Mouse (Mus musculus): ENCODE measurements around the gene Pfdn2. TPM values are rescaled to one million over a fixed set of nuclear protein-coding genes. Genes with fewer than 3 reads are reported as not detected.

Gene Pfdn2
- polyA plus RNA-seq, 1 experiment from 2014 or later: 64.8 TPM

DNA sequence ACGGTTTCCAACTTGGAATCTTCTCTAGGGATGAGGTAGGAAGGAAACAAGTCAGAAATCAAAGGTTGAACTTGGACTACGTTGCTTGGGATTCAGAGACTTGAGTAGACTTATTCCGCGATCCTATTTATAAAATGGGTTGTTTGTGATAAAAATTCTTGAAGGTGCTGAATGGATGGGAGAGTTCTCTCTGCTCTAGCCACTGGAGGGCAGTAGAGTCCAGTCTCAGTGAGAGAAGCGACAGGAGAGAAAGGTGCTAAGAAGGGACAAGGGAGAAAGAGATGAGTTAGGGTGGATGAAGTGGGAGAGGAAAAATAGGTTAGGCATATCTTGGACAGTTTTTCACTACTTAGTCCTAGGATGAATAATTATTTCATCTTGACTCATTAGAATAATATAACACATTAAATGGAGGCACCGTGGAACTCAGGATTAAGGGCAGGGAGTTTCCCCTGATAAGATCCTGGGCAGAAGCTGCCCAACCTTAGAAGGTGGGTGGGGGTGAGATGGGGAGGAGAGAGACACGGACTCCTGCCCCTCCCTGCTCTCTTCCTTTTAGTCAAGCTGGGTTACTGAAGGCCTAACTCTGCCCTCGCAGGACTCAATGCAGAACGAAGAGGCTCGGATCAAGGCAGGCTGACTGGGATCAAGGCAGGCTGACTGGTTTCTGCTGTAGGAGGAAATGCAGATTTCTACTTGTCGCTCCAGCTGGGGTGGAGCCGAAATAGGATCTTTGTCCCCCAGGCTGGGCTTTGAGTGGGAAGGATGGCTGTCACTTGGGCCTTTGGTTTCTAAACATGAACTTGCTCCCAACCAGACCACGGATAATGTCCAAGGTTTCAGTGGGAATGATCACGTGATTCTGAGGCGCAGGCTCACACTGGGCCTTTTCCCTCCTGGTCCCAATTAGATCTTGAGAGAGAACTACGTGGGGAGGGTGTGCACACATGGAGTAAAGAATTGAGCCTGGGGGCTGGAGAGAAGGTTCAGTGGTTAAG, 15.9 kb downstream of the Pfdn2 start:
- Histone ChIP-seq H3K27me3 (ENCODE audit: control insufficient read depth, insufficient read depth, low read length) (no peaks in the 10 kb centered on the region), H3K36me3 (ENCODE audit: control insufficient read depth, insufficient read depth, low read length) (peaks cover 3% of the 10 kb centered on the region; the same call in 1 of the 2 replicates), H3K27ac (ENCODE audit: low read depth, low read length) (peak overlapping the region; percentile 17; the same call in 1 of the 2 replicates), H3K9me3 (ENCODE audit: control insufficient read depth, low read length) (peaks cover 2% of the 10 kb centered on the region; the same call in 1 of the 2 replicates), H3K9ac (ENCODE audit: low read length) (peak overlapping the region; percentile 64), H3K4me2 (peak overlapping the region; percentile 75), H3K4me1 (ENCODE audit: control insufficient read depth, insufficient read depth, low read length) (peaks cover 6% of the 10 kb centered on the region), H3K4me3 (ENCODE audit: low read depth, low read length) (peak overlapping the region; percentile 43)
- peak; percentile 85 for DNase-seq (ENCODE audit: low spot score, missing footprints)
- ATAC-seq (ENCODE audit: low FRiP score): peak; percentile 77
- 36% methylated on average over 16 of the region's 16 CpGs for WGBS

DNA sequence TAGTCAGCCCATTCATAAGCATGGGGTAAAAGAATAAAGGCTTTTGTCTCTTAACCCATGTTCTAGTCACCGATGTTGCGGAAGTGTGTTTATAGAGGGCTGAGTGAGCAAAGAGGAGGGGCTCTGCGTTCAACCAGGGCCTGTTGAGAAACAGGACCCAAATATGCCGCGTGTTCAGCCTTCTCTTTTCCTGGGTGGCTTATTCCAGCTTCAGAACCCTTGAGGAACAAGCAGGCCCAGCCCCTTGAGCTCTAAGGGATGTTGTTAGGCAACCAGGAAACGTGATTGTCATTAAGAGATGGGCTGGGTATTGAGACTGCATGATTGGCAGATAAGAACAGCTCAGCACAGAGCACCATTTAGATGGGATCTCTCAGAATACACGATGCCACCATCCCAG, 20.5 kb downstream of the Pfdn2 start:
- ATAC-seq (ENCODE audit: low FRiP score): no peak
- no peaks in the 10 kb centered on the region; the same call in 1 of the 2 replicates for H3K4me1 ChIP-seq (ENCODE audit: control insufficient read depth, insufficient read depth, low read length)
- H3K27ac ChIP-seq (ENCODE audit: low read depth, low read length): no peak overlapping the region
- 73% methylated on average over 7 of the region's 7 CpGs for whole genome bisulfite sequencing
- no peak overlapping the region for H3K4me2 ChIP-seq
- H3K36me3 ChIP-seq (ENCODE audit: control insufficient read depth, insufficient read depth, low read length): no peaks in the 10 kb centered on the region
- H3K9ac ChIP-seq (ENCODE audit: low read length): no peak overlapping the region
- no peaks in the 10 kb centered on the region for H3K9me3 ChIP-seq (ENCODE audit: control insufficient read depth, low read length)
- no peak overlapping the region for H3K4me3 ChIP-seq (ENCODE audit: low read depth, low read length)
- no peak for DNase-seq (ENCODE audit: low spot score, missing footprints)
- no peaks in the 10 kb centered on the region for H3K27me3 ChIP-seq (ENCODE audit: control insufficient read depth, insufficient read depth, low read length)

DNA sequence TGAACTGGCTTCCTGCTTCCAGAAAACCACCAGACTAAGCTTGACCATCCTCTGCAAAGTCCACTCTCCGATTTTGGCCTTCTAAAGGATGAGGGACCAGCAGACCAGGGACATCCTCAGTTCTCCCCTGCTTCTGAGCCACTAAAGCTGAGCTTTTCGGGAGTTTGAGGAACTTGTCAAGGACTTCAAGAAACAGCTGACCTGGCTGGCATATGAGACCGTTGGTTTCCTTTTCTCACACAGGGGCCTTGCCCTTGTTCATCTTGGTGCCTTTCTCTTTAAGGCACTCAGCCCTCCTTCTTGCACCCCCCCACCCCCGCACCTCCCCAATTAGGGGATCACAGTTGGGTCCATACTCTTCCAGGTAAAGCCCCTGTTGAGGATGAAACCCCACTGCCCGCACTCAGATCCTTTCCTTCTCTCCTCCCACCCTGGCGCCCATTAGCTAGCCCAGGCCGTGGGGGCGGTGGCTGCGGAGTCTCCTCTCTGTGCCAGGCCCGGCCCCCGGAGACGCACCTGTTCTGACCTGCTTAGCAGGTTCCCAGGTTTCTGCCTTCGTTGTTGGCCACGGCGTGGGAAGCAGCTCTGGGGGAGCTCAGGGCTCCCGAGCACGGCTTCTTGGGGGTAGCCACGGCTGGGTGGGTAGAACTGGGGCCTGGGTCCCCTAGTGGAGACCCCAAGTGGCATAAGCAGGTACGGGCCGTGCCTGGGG, 24.5 kb downstream of the Pfdn2 start, which contains the start of gene Nectin4:
TSS of gene Nectin4 (plus strand) at position 255 of the 712 bp plus-strand sequence.
- peak; percentile 64 for DNase-seq (ENCODE audit: low spot score, missing footprints)
- H3K4me3 ChIP-seq (ENCODE audit: low read depth, low read length): no peak within 1 kb of the TSS
- 42% methylated on average over 20 of the region's 20 CpGs for WGBS

DNA sequence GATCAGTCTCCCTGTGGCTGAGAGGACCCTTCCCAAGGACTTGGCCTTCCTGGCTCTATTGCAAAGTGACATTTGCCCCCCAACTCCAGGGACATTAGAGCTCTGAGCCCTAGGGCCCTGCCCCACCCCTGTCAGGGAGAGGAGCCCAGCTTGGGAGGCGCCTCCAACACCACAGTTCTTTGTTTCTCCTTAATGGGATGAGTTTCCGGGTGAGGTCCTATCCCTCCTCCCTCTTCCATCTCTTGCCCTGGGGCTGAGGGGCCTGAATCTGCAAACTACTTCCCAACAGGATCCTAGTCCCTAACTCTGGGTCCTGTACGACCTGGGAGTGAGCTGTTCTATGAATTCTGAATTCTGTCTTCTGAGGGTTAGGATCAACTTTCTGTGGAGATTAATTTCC, 27.4 kb downstream of the Pfdn2 start:
- ATAC-seq (ENCODE audit: low FRiP score): no peak
- no peak overlapping the region for H3K27ac ChIP-seq (ENCODE audit: low read depth, low read length)
- no peaks in the 10 kb centered on the region for H3K36me3 ChIP-seq (ENCODE audit: control insufficient read depth, insufficient read depth, low read length)
- no peaks in the 10 kb centered on the region for H3K27me3 ChIP-seq (ENCODE audit: control insufficient read depth, insufficient read depth, low read length)
- H3K9me3 ChIP-seq (ENCODE audit: control insufficient read depth, low read length): no peaks in the 10 kb centered on the region
- peak; percentile 49 for DNase-seq (ENCODE audit: low spot score, missing footprints)
- 40% methylated on average over 3 of the region's 3 CpGs for WGBS
- H3K4me2 ChIP-seq: no peak overlapping the region
- no peak overlapping the region for H3K4me3 ChIP-seq (ENCODE audit: low read depth, low read length)
- H3K9ac ChIP-seq (ENCODE audit: low read length): no peak overlapping the region
- peaks cover 8% of the 10 kb centered on the region for H3K4me1 ChIP-seq (ENCODE audit: control insufficient read depth, insufficient read depth, low read length)

More for the DNA sequence above, 24.5 kb downstream of the Pfdn2 start, which contains the start of gene Nectin4:
- Histone ChIP-seq H3K9ac (ENCODE audit: low read length) (no peak within 1 kb of the TSS), H3K36me3 (ENCODE audit: control insufficient read depth, insufficient read depth, low read length) (no peaks in the 10 kb centered on the region), H3K27ac (ENCODE audit: low read depth, low read length) (no peak within 1 kb of the TSS), H3K4me2 (no peak within 1 kb of the TSS), H3K9me3 (ENCODE audit: control insufficient read depth, low read length) (no peaks in the 10 kb centered on the region), H3K4me1 (ENCODE audit: control insufficient read depth, insufficient read depth, low read length) (peaks cover 8% of the 10 kb centered on the region), H3K27me3 (ENCODE audit: control insufficient read depth, insufficient read depth, low read length) (no peaks in the 10 kb centered on the region)
- ATAC-seq (ENCODE audit: low FRiP score): no peak

DNA sequence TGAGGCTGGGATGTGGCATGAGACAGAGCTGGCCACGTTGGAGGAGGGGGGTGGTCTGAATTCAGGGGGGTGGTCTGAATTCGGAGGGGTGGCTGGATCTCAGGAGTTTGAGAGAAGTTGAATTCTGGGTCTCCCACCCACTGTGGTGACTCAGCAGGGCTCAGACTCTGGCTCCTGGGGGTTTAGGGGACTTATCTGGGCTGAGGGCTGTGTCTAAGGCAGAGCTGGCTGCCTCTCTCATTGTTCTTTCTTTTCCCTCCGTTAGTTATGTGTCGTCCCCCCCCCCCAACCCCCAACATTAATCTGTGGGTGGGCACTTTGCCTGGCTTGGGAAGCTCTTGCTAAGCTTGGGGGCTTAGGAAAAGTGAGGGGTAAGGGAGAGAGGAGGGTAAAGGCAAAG, 28.5 kb downstream of the Pfdn2 start:
- peak; percentile 49; the same call in 1 of the 2 replicates for ATAC-seq (ENCODE audit: low FRiP score)
- Histone ChIP-seq H3K4me2 (no peak overlapping the region), H3K36me3 (ENCODE audit: control insufficient read depth, insufficient read depth, low read length) (no peaks in the 10 kb centered on the region), H3K27ac (ENCODE audit: low read depth, low read length) (no peak overlapping the region), H3K4me1 (ENCODE audit: control insufficient read depth, insufficient read depth, low read length) (peaks cover 8% of the 10 kb centered on the region), H3K9me3 (ENCODE audit: control insufficient read depth, low read length) (no peaks in the 10 kb centered on the region), H3K9ac (ENCODE audit: low read length) (peak overlapping the region; percentile 24; the same call in 1 of the 2 replicates), H3K27me3 (ENCODE audit: control insufficient read depth, insufficient read depth, low read length) (no peaks in the 10 kb centered on the region), H3K4me3 (ENCODE audit: low read depth, low read length) (no peak overlapping the region)
- 0% methylated on average over 4 of the region's 4 CpGs for WGBS
- DNase-seq (ENCODE audit: low spot score, missing footprints): peak; percentile 91

DNA sequence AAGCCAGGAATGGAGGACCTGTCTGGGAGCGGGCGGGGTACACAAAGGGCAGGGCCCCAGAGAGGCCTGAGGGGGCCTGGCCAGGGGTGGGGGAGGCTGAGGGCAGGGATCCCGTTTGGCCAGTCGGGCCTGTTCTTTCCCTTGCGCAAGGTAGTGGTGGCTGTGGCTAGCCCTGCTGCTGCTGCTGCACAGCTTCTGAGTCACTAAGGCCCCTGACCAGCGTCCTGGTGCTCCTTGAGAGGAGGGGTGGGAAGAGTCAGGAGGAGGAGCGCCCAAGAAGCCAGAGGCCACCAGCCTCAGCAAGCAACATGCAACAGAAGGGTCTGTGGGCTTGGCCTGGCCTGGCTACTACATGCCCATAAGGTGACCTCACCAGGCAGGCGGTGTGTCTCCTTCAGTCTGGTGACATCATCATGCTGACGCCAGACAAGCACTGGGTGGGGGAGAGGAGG, 30.2 kb downstream of the Pfdn2 start:
- H3K27me3 ChIP-seq (ENCODE audit: control insufficient read depth, insufficient read depth, low read length): peaks cover 1% of the 10 kb centered on the region; the same call in 1 of the 2 replicates
- no peaks in the 10 kb centered on the region for H3K9me3 ChIP-seq (ENCODE audit: control insufficient read depth, low read length)
- no peak overlapping the region for H3K27ac ChIP-seq (ENCODE audit: low read depth, low read length)
- no peaks in the 10 kb centered on the region for H3K36me3 ChIP-seq (ENCODE audit: control insufficient read depth, insufficient read depth, low read length)
- ATAC-seq (ENCODE audit: low FRiP score) (no peak), DNase-seq (ENCODE audit: low spot score, missing footprints) (peak; percentile 2)
- H3K9ac ChIP-seq (ENCODE audit: low read length): no peak overlapping the region
- no peak overlapping the region for H3K4me3 ChIP-seq (ENCODE audit: low read depth, low read length)
- 55% methylated on average over 9 of the region's 9 CpGs for WGBS
- H3K4me1 ChIP-seq (ENCODE audit: control insufficient read depth, insufficient read depth, low read length): peaks cover 12% of the 10 kb centered on the region
- no peak overlapping the region for H3K4me2 ChIP-seq

DNA sequence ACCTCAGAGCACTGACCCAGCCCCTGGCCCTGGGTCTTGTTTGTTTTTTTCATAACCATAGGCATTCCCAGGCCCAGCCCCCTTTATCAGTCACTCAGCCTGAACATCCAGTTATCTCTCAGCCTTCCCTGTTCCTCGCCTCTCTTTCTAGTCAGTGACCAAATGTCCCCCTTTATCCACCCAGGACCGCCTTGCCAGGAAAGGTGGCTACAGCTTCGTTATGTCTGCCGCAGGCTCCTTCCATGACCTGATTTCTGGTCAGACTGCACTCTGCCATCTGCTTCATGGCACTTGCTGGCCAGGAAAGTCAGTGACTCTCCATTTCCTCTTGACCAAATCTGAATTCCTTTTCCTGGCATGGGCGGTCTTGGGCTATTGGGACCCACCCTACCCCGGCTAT, 32.8 kb downstream of the Pfdn2 start:
- no peaks in the 10 kb centered on the region for H3K36me3 ChIP-seq (ENCODE audit: control insufficient read depth, insufficient read depth, low read length)
- H3K4me3 ChIP-seq (ENCODE audit: low read depth, low read length): no peak overlapping the region
- no peaks in the 10 kb centered on the region for H3K9me3 ChIP-seq (ENCODE audit: control insufficient read depth, low read length)
- DNase-seq (ENCODE audit: low spot score, missing footprints): peak; percentile 23
- H3K27ac ChIP-seq (ENCODE audit: low read depth, low read length): no peak overlapping the region
- H3K9ac ChIP-seq (ENCODE audit: low read length): no peak overlapping the region
- peaks cover 2% of the 10 kb centered on the region; the same call in 1 of the 2 replicates for H3K27me3 ChIP-seq (ENCODE audit: control insufficient read depth, insufficient read depth, low read length)
- no peak overlapping the region for H3K4me2 ChIP-seq
- H3K4me1 ChIP-seq (ENCODE audit: control insufficient read depth, insufficient read depth, low read length): peaks cover 12% of the 10 kb centered on the region
- WGBS: 82% methylated on average over 6 of the region's 6 CpGs
- no peak for ATAC-seq (ENCODE audit: low FRiP score)

DNA sequence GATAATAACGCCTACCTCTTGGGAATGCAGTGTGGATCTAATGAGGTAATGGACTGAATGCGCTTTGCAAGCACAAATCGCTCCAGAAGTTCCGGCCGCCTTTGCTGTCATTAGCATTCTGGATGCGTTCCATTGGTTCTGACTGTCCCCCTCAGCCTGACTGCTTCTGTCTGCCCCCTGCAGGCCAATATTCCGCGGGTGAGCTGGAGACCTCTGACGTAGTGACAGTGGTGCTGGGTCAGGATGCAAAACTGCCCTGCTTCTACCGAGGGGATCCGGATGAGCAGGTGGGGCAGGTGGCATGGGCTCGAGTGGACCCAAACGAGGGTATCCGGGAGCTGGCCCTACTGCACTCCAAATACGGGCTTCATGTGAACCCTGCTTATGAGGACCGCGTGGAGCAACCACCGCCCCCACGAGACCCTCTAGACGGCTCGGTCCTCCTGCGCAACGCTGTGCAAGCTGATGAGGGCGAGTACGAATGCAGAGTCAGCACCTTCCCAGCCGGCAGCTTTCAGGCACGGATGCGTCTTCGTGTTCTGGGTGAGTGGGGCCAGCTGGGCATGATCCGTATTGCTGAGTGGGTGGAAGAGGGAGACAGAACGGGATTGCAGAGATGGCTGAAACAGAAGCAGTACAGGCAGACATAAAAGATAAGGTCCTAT, 34.6 kb downstream of the Pfdn2 start:
- Histone ChIP-seq H3K9me3 (ENCODE audit: control insufficient read depth, low read length) (no peaks in the 10 kb centered on the region), H3K27me3 (ENCODE audit: control insufficient read depth, insufficient read depth, low read length) (peaks cover 2% of the 10 kb centered on the region; the same call in 1 of the 2 replicates), H3K27ac (ENCODE audit: low read depth, low read length) (no peak overlapping the region), H3K36me3 (ENCODE audit: control insufficient read depth, insufficient read depth, low read length) (no peaks in the 10 kb centered on the region), H3K4me2 (peak overlapping the region; percentile 46), H3K9ac (ENCODE audit: low read length) (peak overlapping the region; percentile 40; the same call in 1 of the 2 replicates), H3K4me3 (ENCODE audit: low read depth, low read length) (peak overlapping the region; percentile 22), H3K4me1 (ENCODE audit: control insufficient read depth, insufficient read depth, low read length) (peaks cover 4% of the 10 kb centered on the region; the same call in 1 of the 2 replicates)
- peak; percentile 98 for DNase-seq (ENCODE audit: low spot score, missing footprints)
- WGBS: 5% methylated on average over 31 of the region's 31 CpGs
- peak; percentile 91 for ATAC-seq (ENCODE audit: low FRiP score)
